Mouse (Mus musculus): ENCODE data around the gene Azi2. TPM values are rescaled to one million over a fixed set of nuclear protein-coding genes. Genes with fewer than 3 reads are reported as not detected.

The Azi2 gene
- polyA plus RNA-seq, 1 experiment from 2014 or later = 72.7 TPM

DNA sequence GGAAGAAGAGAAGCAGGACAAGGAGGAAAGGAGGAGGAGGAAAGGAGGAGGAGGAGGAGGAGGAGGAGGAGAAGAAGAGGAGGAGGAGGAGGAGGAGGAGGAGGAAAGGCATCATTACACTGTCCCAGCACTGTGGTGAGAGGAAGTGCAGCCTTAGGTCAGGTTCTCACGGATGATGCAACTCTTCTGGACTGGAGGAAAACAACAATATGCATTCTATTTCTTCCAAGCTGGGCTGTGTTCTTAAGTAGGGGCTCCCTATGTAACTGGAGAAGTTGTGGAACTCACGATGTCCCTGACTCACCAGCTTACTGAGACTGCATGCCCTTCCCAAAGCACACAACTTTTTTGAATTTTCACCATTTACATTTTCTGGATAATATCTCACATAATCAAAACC, 8.6 kb upstream of the Azi2 start:
- 45% methylated on average over 2 of the region's 2 CpGs for WGBS
- H3K9ac ChIP-seq (ENCODE audit: low read depth, low read length) = no peak overlapping the region
- no peaks in the 10 kb centered on the region for H3K4me1 ChIP-seq (ENCODE audit: control insufficient read depth, insufficient read depth, low read length)
- H3K4me3 ChIP-seq (ENCODE audit: low read depth, low read length) = no peak overlapping the region
- H3K9me3 ChIP-seq (replicated peaks; ENCODE audit: control insufficient read depth, low read length, poor library complexity, severe bottlenecking) = no peaks in the 10 kb centered on the region
- H3K27ac ChIP-seq (ENCODE audit: low read length) = no peak overlapping the region
- H3K4me2 ChIP-seq (ENCODE audit: low read length) = no peak overlapping the region
- ATAC-seq = no peak
- H3K27me3 ChIP-seq (ENCODE audit: control insufficient read depth, insufficient read depth, low read depth, low read length) = no peaks in the 10 kb centered on the region
- no peaks in the 10 kb centered on the region for H3K36me3 ChIP-seq (ENCODE audit: control insufficient read depth, insufficient read depth, low read length)

- Histone ChIP-seq H3K36me3 (ENCODE audit: control insufficient read depth, insufficient read depth, low read length) (no peaks in the 10 kb centered on the region), H3K4me1 (ENCODE audit: control insufficient read depth, insufficient read depth, low read length) (no peaks in the 10 kb centered on the region), H3K27me3 (ENCODE audit: control insufficient read depth, insufficient read depth, low read depth, low read length) (no peaks in the 10 kb centered on the region), H3K9me3 (replicated peaks; ENCODE audit: control insufficient read depth, low read length, poor library complexity, severe bottlenecking) (no peaks in the 10 kb centered on the region), H3K9ac (ENCODE audit: low read depth, low read length) (no peak overlapping the region), H3K4me3 (ENCODE audit: low read depth, low read length) (no peak overlapping the region), H3K4me2 (ENCODE audit: low read length) (no peak overlapping the region), H3K27ac (ENCODE audit: low read length) (no peak overlapping the region)
- no peak for ATAC-seq
- 84% methylated on average over 3 of the region's 3 CpGs for WGBS
These were observed 5.3 kb upstream of the Azi2 start for GRCm38 (mm10) chr9:118034990-118035389.

DNA sequence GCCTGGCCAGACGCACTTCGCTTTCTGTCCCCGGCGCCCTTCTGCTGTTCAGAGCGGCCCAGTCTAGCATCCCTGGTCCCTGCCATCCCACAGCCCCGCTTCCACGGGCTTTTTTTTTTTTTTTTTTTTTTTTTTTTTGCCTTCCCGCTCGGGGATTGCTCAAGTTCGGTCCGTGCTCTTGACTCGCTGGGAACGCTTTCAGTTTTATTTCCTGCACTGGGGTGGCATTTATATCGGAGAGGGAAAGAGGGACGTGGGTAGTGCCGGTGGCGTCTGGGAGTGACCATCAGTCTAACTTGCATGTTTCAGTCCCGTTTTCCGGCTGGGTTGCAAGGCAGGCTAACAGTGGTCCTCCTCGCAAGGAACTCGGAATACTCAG, 712 bp downstream of the Azi2 start:
- Histone ChIP-seq H3K9me3 (replicated peaks; ENCODE audit: control insufficient read depth, low read length, poor library complexity, severe bottlenecking) (no peaks in the 10 kb centered on the region), H3K27ac (ENCODE audit: low read length) (peak overlapping the region; percentile 95), H3K4me3 (ENCODE audit: low read depth, low read length) (peak overlapping the region; percentile 90), H3K4me2 (ENCODE audit: low read length) (peak overlapping the region; percentile 78), H3K27me3 (ENCODE audit: control insufficient read depth, insufficient read depth, low read depth, low read length) (no peaks in the 10 kb centered on the region), H3K9ac (ENCODE audit: low read depth, low read length) (peak overlapping the region; percentile 89), H3K4me1 (ENCODE audit: control insufficient read depth, insufficient read depth, low read length) (peaks cover 28% of the 10 kb centered on the region), H3K36me3 (ENCODE audit: control insufficient read depth, insufficient read depth, low read length) (no peaks in the 10 kb centered on the region)
- WGBS = 1% methylated on average over 21 of the region's 21 CpGs
- ATAC-seq = no peak

DNA sequence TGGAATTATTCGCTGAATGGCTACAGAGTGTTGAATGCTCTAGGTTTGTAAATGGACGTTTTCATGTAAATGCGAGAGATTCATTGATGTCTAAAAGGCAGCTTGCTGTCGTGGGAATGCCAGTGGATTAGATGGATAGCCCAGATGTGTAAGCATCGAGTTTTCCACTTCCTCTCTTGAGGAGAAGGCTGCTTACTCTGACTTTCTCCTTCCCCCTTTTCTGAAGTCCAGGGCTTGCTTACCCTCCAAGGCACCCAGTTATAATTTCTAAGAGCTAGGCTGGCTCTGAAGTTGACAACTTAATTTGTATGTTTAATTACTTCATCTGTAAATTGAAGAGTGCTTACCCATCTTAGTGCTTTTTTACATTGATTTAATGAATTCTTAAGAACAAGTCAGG, 1.3 kb downstream of the Azi2 start:
- no peaks in the 10 kb centered on the region for H3K9me3 ChIP-seq (replicated peaks; ENCODE audit: control insufficient read depth, low read length, poor library complexity, severe bottlenecking)
- no peaks in the 10 kb centered on the region for H3K36me3 ChIP-seq (ENCODE audit: control insufficient read depth, insufficient read depth, low read length)
- WGBS = 21% methylated on average over 5 of the region's 5 CpGs
- peak overlapping the region; percentile 78 for H3K4me2 ChIP-seq (ENCODE audit: low read length)
- peaks cover 28% of the 10 kb centered on the region for H3K4me1 ChIP-seq (ENCODE audit: control insufficient read depth, insufficient read depth, low read length)
- H3K9ac ChIP-seq (ENCODE audit: low read depth, low read length) = peak overlapping the region; percentile 89
- no peak for ATAC-seq
- peak overlapping the region; percentile 90 for H3K4me3 ChIP-seq (ENCODE audit: low read depth, low read length)
- no peaks in the 10 kb centered on the region for H3K27me3 ChIP-seq (ENCODE audit: control insufficient read depth, insufficient read depth, low read depth, low read length)
- no peak overlapping the region for H3K27ac ChIP-seq (ENCODE audit: low read length)

DNA sequence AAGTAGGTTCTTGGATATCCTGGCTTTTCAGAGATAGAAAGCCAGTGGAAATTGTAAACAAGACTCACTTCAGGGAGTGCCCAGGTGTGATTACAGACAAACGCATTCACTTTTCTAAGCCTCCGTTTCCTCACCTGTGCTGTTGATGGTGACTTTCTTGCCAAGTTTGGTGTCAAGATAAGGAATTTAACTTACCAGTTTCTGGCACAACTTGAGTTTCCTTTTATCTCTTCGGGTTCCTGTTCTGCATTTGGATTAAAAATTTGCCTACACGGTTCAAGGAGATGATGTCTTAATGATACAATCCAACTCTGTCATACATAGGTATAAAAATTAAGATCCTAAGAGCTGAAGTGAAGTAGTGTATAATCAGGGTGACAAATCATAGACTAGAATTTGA, 2.4 kb downstream of the Azi2 start:
- no peaks in the 10 kb centered on the region for H3K27me3 ChIP-seq (ENCODE audit: control insufficient read depth, insufficient read depth, low read depth, low read length)
- H3K9me3 ChIP-seq (replicated peaks; ENCODE audit: control insufficient read depth, low read length, poor library complexity, severe bottlenecking) = no peaks in the 10 kb centered on the region
- H3K36me3 ChIP-seq (ENCODE audit: control insufficient read depth, insufficient read depth, low read length) = no peaks in the 10 kb centered on the region; the same call in 1 of the 2 replicates
- H3K4me2 ChIP-seq (ENCODE audit: low read length) = peak overlapping the region; percentile 78
- 93% methylated on average over 4 of the region's 4 CpGs for WGBS
- H3K4me3 ChIP-seq (ENCODE audit: low read depth, low read length) = no peak overlapping the region
- H3K27ac ChIP-seq (ENCODE audit: low read length) = no peak overlapping the region
- ATAC-seq = no peak
- no peak overlapping the region for H3K9ac ChIP-seq (ENCODE audit: low read depth, low read length)
- peaks cover 28% of the 10 kb centered on the region for H3K4me1 ChIP-seq (ENCODE audit: control insufficient read depth, insufficient read depth, low read length)

- no peak for ATAC-seq
- no peak overlapping the region for H3K27ac ChIP-seq (ENCODE audit: low read length)
- 92% methylated on average over 3 of the region's 3 CpGs for WGBS
These were observed 3.3 kb downstream of the Azi2 start for GRCm38 (mm10) chr9:118043581-118043980.

GRCm38 (mm10) chr9:118045011-118045533, 4.8 kb downstream of the Azi2 start:
- WGBS = 24% methylated on average over 1 of the region's 1 CpGs
- no peaks in the 10 kb centered on the region for H3K27me3 ChIP-seq (ENCODE audit: control insufficient read depth, insufficient read depth, low read depth, low read length)
- no peaks in the 10 kb centered on the region; the same call in 1 of the 2 replicates for H3K36me3 ChIP-seq (ENCODE audit: control insufficient read depth, insufficient read depth, low read length)
- H3K9ac ChIP-seq (ENCODE audit: low read depth, low read length) = no peak overlapping the region
- no peak for ATAC-seq
- no peak overlapping the region for H3K4me3 ChIP-seq (ENCODE audit: low read depth, low read length)
- peaks cover 28% of the 10 kb centered on the region for H3K4me1 ChIP-seq (ENCODE audit: control insufficient read depth, insufficient read depth, low read length)
- no peak overlapping the region for H3K27ac ChIP-seq (ENCODE audit: low read length)
- H3K9me3 ChIP-seq (replicated peaks; ENCODE audit: control insufficient read depth, low read length, poor library complexity, severe bottlenecking) = no peaks in the 10 kb centered on the region
- H3K4me2 ChIP-seq (ENCODE audit: low read length) = no peak overlapping the region

More at GRCm38 (mm10) chr9:118043581-118043980, 3.3 kb downstream of the Azi2 start:
- H3K36me3 ChIP-seq (ENCODE audit: control insufficient read depth, insufficient read depth, low read length) = no peaks in the 10 kb centered on the region; the same call in 1 of the 2 replicates
- H3K9me3 ChIP-seq (replicated peaks; ENCODE audit: control insufficient read depth, low read length, poor library complexity, severe bottlenecking) = no peaks in the 10 kb centered on the region
- H3K4me2 ChIP-seq (ENCODE audit: low read length) = no peak overlapping the region
- H3K9ac ChIP-seq (ENCODE audit: low read depth, low read length) = no peak overlapping the region
- H3K27me3 ChIP-seq (ENCODE audit: control insufficient read depth, insufficient read depth, low read depth, low read length) = no peaks in the 10 kb centered on the region
- peaks cover 28% of the 10 kb centered on the region for H3K4me1 ChIP-seq (ENCODE audit: control insufficient read depth, insufficient read depth, low read length)
- H3K4me3 ChIP-seq (ENCODE audit: low read depth, low read length) = no peak overlapping the region

DNA sequence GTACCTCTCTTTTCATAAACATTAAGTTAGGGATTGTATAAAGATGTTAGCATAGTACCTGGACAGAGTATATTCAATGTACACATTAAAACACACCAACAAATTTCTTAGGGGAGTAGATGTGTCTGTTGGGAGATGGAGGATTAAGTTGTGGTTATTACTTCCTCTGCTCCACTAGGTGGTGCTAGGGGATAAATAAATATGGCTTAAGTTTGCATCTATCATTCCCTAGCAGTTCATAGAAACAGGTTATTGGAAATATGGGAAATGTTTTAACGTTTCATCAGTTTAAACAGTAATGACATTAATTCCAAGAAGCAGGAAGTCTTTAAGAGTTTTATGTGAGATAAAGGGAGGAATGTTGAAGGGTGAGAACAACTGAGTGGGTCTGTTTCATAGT, 13.0 kb downstream of the Azi2 start:
- Histone ChIP-seq H3K27me3 (ENCODE audit: control insufficient read depth, insufficient read depth, low read depth, low read length) (no peaks in the 10 kb centered on the region), H3K27ac (ENCODE audit: low read length) (no peak overlapping the region), H3K4me3 (ENCODE audit: low read depth, low read length) (no peak overlapping the region), H3K9ac (ENCODE audit: low read depth, low read length) (no peak overlapping the region), H3K9me3 (replicated peaks; ENCODE audit: control insufficient read depth, low read length, poor library complexity, severe bottlenecking) (no peaks in the 10 kb centered on the region), H3K36me3 (ENCODE audit: control insufficient read depth, insufficient read depth, low read length) (peaks cover 17% of the 10 kb centered on the region; the same call in 1 of the 2 replicates), H3K4me2 (ENCODE audit: low read length) (no peak overlapping the region), H3K4me1 (ENCODE audit: control insufficient read depth, insufficient read depth, low read length) (no peaks in the 10 kb centered on the region)
- ATAC-seq = no peak
- WGBS = 41% methylated on average over 1 of the region's 1 CpGs

GRCm38 (mm10) chr9:118059101-118059500, 18.8 kb downstream of the Azi2 start:
- 97% methylated on average over 3 of the region's 3 CpGs for WGBS
- no peak overlapping the region for H3K27ac ChIP-seq (ENCODE audit: low read length)
- no peaks in the 10 kb centered on the region for H3K27me3 ChIP-seq (ENCODE audit: control insufficient read depth, insufficient read depth, low read depth, low read length)
- no peaks in the 10 kb centered on the region for H3K9me3 ChIP-seq (replicated peaks; ENCODE audit: control insufficient read depth, low read length, poor library complexity, severe bottlenecking)
- no peak for ATAC-seq
- no peak overlapping the region for H3K4me2 ChIP-seq (ENCODE audit: low read length)
- no peaks in the 10 kb centered on the region for H3K4me1 ChIP-seq (ENCODE audit: control insufficient read depth, insufficient read depth, low read length)
- H3K4me3 ChIP-seq (ENCODE audit: low read depth, low read length) = no peak overlapping the region
- no peak overlapping the region for H3K9ac ChIP-seq (ENCODE audit: low read depth, low read length)
- peaks cover 15% of the 10 kb centered on the region for H3K36me3 ChIP-seq (ENCODE audit: control insufficient read depth, insufficient read depth, low read length)
